Mouse (Mus musculus): Measurements from ENCODE around the gene Bglap3.

The Bglap3 gene

GRCm38 (mm10) chr3:88335436-88336053 lies 37.0 kb downstream of the Bglap3 start:
- DNase-seq (ENCODE audit: low read depth, low spot score), result no peak

GRCm38 (mm10) chr3:88334902-88335435 lies 37.6 kb downstream of the Bglap3 start:
- peak; percentile 27 for DNase-seq (ENCODE audit: low read depth, low spot score)

DNA sequence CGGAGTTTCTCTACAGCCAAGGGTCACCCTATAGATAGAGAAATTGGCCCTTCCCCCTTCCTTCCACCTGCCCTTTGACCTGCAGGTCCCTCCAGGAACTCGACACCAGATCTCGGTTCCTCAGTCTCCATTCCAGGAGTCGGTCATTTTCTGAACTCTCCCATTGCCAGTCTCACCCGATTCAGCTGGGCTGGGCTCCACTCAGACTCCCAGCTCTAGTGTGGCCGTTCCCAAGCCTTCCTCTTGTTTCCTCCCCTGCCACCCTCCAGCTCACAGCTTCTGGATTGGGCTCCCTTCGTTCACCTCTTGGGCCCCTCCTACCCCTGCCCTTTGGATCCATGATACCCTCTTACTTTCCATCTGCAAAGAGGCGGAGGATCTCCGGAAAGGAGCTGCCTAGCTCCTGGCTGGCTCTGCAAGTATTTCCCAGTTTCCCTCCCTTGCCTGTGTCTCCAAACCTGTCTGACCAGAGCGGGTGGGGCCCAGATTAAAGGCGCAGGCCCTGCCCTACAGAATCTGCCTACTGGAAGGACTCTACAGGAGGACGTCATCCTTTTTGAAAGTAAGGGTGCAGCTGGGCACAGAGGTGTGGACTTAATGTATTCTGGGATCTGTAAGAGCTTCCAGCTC lies 38.4 kb downstream of the Bglap3 start:
- peak; percentile 72 for DNase-seq (ENCODE audit: low read depth, low spot score)

- peak; percentile 85 for DNase-seq (ENCODE audit: low read depth, low spot score)
These were observed 41.3 kb downstream of the Bglap3 start for GRCm38 (mm10) chr3:88331282-88331681.

GRCm38 (mm10) chr3:88328956-88329355 lies 43.6 kb downstream of the Bglap3 start:
- peak; percentile 60 for DNase-seq (ENCODE audit: low read depth, low spot score)

DNA sequence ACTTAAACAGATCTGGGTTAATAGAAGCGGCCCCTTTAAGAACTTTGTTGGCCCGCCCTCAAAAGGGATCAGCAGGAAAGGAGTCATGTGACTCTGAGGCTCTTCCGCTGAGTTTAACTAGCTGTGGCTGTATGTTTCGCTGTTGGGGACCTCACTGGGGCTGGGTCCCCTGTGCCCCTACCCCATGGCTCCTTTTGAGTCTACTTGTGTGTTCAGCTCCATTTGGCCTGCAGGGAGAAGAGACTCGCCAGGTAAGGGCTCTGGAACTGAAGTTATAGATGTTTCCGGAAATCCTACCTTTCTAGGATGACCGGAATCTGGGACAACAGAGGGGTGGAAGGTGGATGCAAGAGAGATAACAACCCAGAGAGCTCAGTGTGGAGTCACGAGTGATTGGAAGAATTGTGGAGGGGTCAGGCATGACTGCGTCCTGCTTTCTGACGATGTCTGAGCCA lies 47.6 kb downstream of the Bglap3 start, which contains the start of gene Glmp:
TSS of gene Glmp (plus strand) at position 73 of the 455 bp plus-strand sequence.
- DNase-seq (ENCODE audit: low read depth, low spot score), result peak; percentile 84
